Mouse (Mus musculus) MEL (cell line): Measurements from ENCODE around the gene Actl11. TPM values are rescaled to one million over a fixed set of nuclear protein-coding genes. Genes with fewer than 3 reads are reported as not detected.

Experiments used
- DNase-seq: peaks from one replicate; pipeline ENCODE4 v3.0.0; 2011; ENCODE audit warnings: low read depth, low spot score
- H3K27ac ChIP-seq: 2 replicates; pipeline ENCODE4 v1.5.1; 2012; ENCODE audit warnings: low read depth, mild to moderate bottlenecking, control low read depth, low read length, moderate library complexity; ENCODE audit not compliant: control insufficient read depth
- H3K27me3 ChIP-seq, 2 experiments: fragments of 150-350 bp in 1 of 2; sonication (generic) in 1 of 2; 2 replicates each; pipeline ENCODE4 v1.6.1; 2012; ENCODE audit warnings: low read length in 2 of 2, mild to moderate bottlenecking in 2 of 2, improper control_type of control experiment in 1 of 2, moderate library complexity in 1 of 2; ENCODE audit not compliant: insufficient read depth in 2 of 2, control insufficient read depth in 1 of 2
- H3K36me3 ChIP-seq, 2 experiments: 2 replicates each; pipeline ENCODE4 v1.6.1; 2012 to 2014; ENCODE audit warnings: low read length in 2 of 2, improper control_type of control experiment in 1 of 2, inconsistent platforms in 1 of 2, mild to moderate bottlenecking in 1 of 2; ENCODE audit not compliant: insufficient read depth in 2 of 2, control insufficient read depth in 1 of 2
- H3K4me1 ChIP-seq, 2 experiments: fragments of 150-350 bp in 1 of 2; sonication (generic) in 1 of 2; 2 replicates each; pipeline ENCODE4 v1.6.1; 2012; ENCODE audit warnings: low read length in 2 of 2, improper control_type of control experiment in 1 of 2, mild to moderate bottlenecking in 1 of 2; ENCODE audit not compliant: insufficient read depth in 2 of 2, control insufficient read depth in 1 of 2
- H3K4me3 ChIP-seq, 2 experiments: fragments of 150-350 bp in 1 of 2; sonication (generic) in 1 of 2; 2 replicates each; pipeline ENCODE4 v1.5.1; 2012; ENCODE audit warnings: low read depth in 2 of 2, low read length in 2 of 2, mild to moderate bottlenecking in 2 of 2, moderate library complexity in 2 of 2, control low read depth in 1 of 2, improper control_type of control experiment in 1 of 2; ENCODE audit not compliant: control insufficient read depth in 1 of 2, insufficient read depth in 1 of 2
- H3K79me2 ChIP-seq: 2 replicates; pipeline ENCODE4 v1.6.1; 2012; ENCODE audit warnings: mild to moderate bottlenecking, low read length, moderate library complexity; ENCODE audit not compliant: control insufficient read depth, poor library complexity, insufficient read depth
- H3K9ac ChIP-seq: 2 replicates; pipeline ENCODE4 v1.6.1; 2012; ENCODE audit warnings: low read depth, mild to moderate bottlenecking, control low read depth, low read length, moderate library complexity; ENCODE audit not compliant: control insufficient read depth, poor library complexity, severe bottlenecking
- H3K9me3 ChIP-seq: fragments of 150-350 bp; sonication (generic); replicated peaks from 2 replicates; pipeline ENCODE4 v1.6.1; 2012; ENCODE audit warnings: mild to moderate bottlenecking, low read length, improper control_type of control experiment, moderate library complexity; ENCODE audit not compliant: insufficient read depth
- CTCF ChIP-seq, 3 experiments: IDR thresholded peaks in 2 of 3; conservative IDR thresholded peaks in 1 of 3; 2 replicates each; pipeline ENCODE4 v1.5.1; 2011 to 2012; ENCODE audit warnings: low read length in 3 of 3, low read depth in 2 of 3, mild to moderate bottlenecking in 2 of 3, improper control_type of control experiment in 1 of 3, inconsistent platforms in 1 of 3, mixed read lengths in 1 of 3, moderate library complexity in 1 of 3; ENCODE audit not compliant: control insufficient read depth in 1 of 3, insufficient read depth in 1 of 3, poor library complexity in 1 of 3, severe bottlenecking in 1 of 3
- E2F4 ChIP-seq: IDR thresholded peaks from 2 replicates; pipeline ENCODE4 v1.6.1; 2011; ENCODE audit warnings: low read depth, low read length, improper control_type of control experiment, borderline replicate concordance
- GABPA ChIP-seq: IDR thresholded peaks from 2 replicates; pipeline ENCODE4 v1.6.1; 2012; ENCODE audit warnings: low read depth, mild to moderate bottlenecking, inconsistent platforms, low read length, improper control_type of control experiment, moderate library complexity
- GATA1 ChIP-seq: IDR thresholded peaks from 2 replicates; pipeline ENCODE4 v1.6.1; 2011; ENCODE audit warnings: low read depth, low read length, improper control_type of control experiment
- HCFC1 ChIP-seq: IDR thresholded peaks from 2 replicates; pipeline ENCODE4 v1.6.1; 2012; ENCODE audit warnings: low read depth, mild to moderate bottlenecking, inconsistent platforms, low read length, improper control_type of control experiment, moderate library complexity
- JUND ChIP-seq: IDR thresholded peaks from 2 replicates; pipeline ENCODE4 v1.6.1; 2011; ENCODE audit warnings: low read depth, mild to moderate bottlenecking, improper control_type of control experiment, low read length
- KAT2A ChIP-seq: conservative IDR thresholded peaks from 2 replicates; pipeline ENCODE4 v1.6.1; 2012; ENCODE audit warnings: low read depth, low read length, improper control_type of control experiment, inconsistent platforms
- MAX ChIP-seq: IDR thresholded peaks from 2 replicates; pipeline ENCODE4 v1.6.1; 2011; ENCODE audit warnings: low read length, improper control_type of control experiment
- MXI1 ChIP-seq: IDR thresholded peaks from 2 replicates; pipeline ENCODE4 v1.6.1; 2011; ENCODE audit warnings: mild to moderate bottlenecking, low read depth, low read length, improper control_type of control experiment
- MYB ChIP-seq: IDR thresholded peaks from 2 replicates; pipeline ENCODE4 v1.6.1; 2011; ENCODE audit warnings: mild to moderate bottlenecking, low read depth, low read length, improper control_type of control experiment
- MYC ChIP-seq: IDR thresholded peaks from 2 replicates; pipeline ENCODE4 v1.6.1; 2011; ENCODE audit warnings: low read depth, mild to moderate bottlenecking, low read length, improper control_type of control experiment, moderate library complexity
- NELFE ChIP-seq: IDR thresholded peaks from 2 replicates; pipeline ENCODE4 v1.6.1; 2011; ENCODE audit warnings: low read depth, low read length, improper control_type of control experiment
- POLR2A ChIP-seq, 2 experiments: IDR thresholded peaks; 2 replicates each; pipeline ENCODE4 v1.6.1; 2011 to 2012; ENCODE audit warnings: low read length in 2 of 2, mild to moderate bottlenecking in 2 of 2, control low read depth in 1 of 2, improper control_type of control experiment in 1 of 2, low read depth in 1 of 2, moderate library complexity in 1 of 2; ENCODE audit not compliant: control insufficient read depth in 1 of 2, insufficient read depth in 1 of 2, poor library complexity in 1 of 2
- POLR2AphosphoS2 ChIP-seq: IDR thresholded peaks from 2 replicates; pipeline ENCODE4 v1.6.1; 2011; ENCODE audit warnings: low read length, improper control_type of control experiment
- POLR2AphosphoS5 ChIP-seq: IDR thresholded peaks from 2 replicates; pipeline ENCODE4 v1.6.1; 2012; ENCODE audit warnings: low read depth, borderline replicate concordance, mild to moderate bottlenecking, inconsistent platforms, low read length, moderate library complexity, mixed read lengths
- SMC3 ChIP-seq: IDR thresholded peaks from 2 replicates; pipeline ENCODE4 v1.6.1; 2011; ENCODE audit warnings: low read depth, low read length, improper control_type of control experiment
- TAL1 ChIP-seq: IDR thresholded peaks from 2 replicates; pipeline ENCODE4 v1.6.1; 2012; ENCODE audit warnings: mild to moderate bottlenecking, inconsistent platforms, low read length, moderate library complexity, mixed read lengths
- TBP ChIP-seq: IDR thresholded peaks from 2 replicates; pipeline ENCODE4 v1.8.0; 2011; ENCODE audit warnings: low read depth, low read length, improper control_type of control experiment
- TCF12 ChIP-seq: IDR thresholded peaks from 2 replicates; pipeline ENCODE4 v1.6.1; 2014; ENCODE audit warnings: low read depth, mild to moderate bottlenecking, inconsistent platforms, low read length, improper control_type of control experiment, moderate library complexity
- USF2 ChIP-seq, 2 experiments: IDR thresholded peaks; 2 replicates each; pipeline ENCODE4 v1.6.1; 2011 to 2012; ENCODE audit warnings: improper control_type of control experiment in 2 of 2, low read length in 2 of 2, borderline replicate concordance in 1 of 2, inconsistent platforms in 1 of 2, low read depth in 1 of 2, mild to moderate bottlenecking in 1 of 2; ENCODE audit not compliant: insufficient read depth in 1 of 2
- ZC3H11A ChIP-seq: IDR thresholded peaks from 2 replicates; pipeline ENCODE4 v1.6.1; 2012; ENCODE audit warnings: low read depth, mild to moderate bottlenecking, inconsistent platforms, low read length, improper control_type of control experiment
- ZMIZ1 ChIP-seq: IDR thresholded peaks from 2 replicates; pipeline ENCODE4 v1.6.1; 2012; ENCODE audit warnings: low read depth, mild to moderate bottlenecking, inconsistent platforms, low read length, improper control_type of control experiment, moderate library complexity
- ZNF384 ChIP-seq: IDR thresholded peaks from 2 replicates; pipeline ENCODE4 v1.6.1; 2012; ENCODE audit warnings: low read depth, mild to moderate bottlenecking, inconsistent platforms, low read length, improper control_type of control experiment
- polyA plus RNA-seq, 2 experiments: library from polyadenylated mRNA; stranded (reverse) in 1 of 2; unstranded in 1 of 2; fragments of >175 nt in 1 of 2; fragments of >200 nt in 1 of 2; gene quantifications; 2 replicates each; pipeline versions ENCODE4 v1.2.1 to v1.2.4; 2012; ENCODE audit warnings: low replicate concordance in 2 of 2, low read depth in 1 of 2; ENCODE audit not compliant: insufficient read length in 2 of 2, insufficient read depth in 1 of 2, missing spikeins in 1 of 2
- total RNA-seq: library from RNA; depleted of rRNA; stranded (reverse); fragments of 300-350 nt; gene quantifications from 2 replicates; pipeline ENCODE4 v1.2.3, GENCODE M21; 2012

Actl11 gene
- total and polyA plus RNA-seq, 3 experiments = not detected

GRCm38 (mm10) chr9:107950460-107951355, 22.4 kb downstream of the Actl11 start (continued):
- TF ChIP-seq E2F4 (peak; percentile 94), ZC3H11A (no peak), MYB (no peak), MYC (peak; percentile 72; the same call in 1 of the 2 replicates), ZNF384 (no peak), MAX (peak; percentile 91), JUND (no peak), USF2 (IDR thresholded peaks at IDR 0.05; ENCODE audit: borderline replicate concordance in 1 of 2, insufficient read depth in 1 of 2, low read depth in 1 of 2, low read length in 2 of 2) (no peak), ZMIZ1 (peak; percentile 90), SMC3 (0 out of 2 replicates have a peak, but pooled peaks have one; percentile 4), POLR2AphosphoS2 (peak; percentile 91)

- TF ChIP-seq POLR2AphosphoS5 (no peak), MYC (no peak), TAL1 (no peak), HCFC1 (no peak), ZNF384 (no peak), TCF12 (no peak), GATA1 (no peak), SMC3 (no peak), NELFE (no peak), KAT2A (no peak), GABPA (no peak), ZMIZ1 (no peak), MXI1 (no peak), MYB (no peak), TBP (no peak), CTCF (IDR thresholded peaks at IDR 0.05 in 2 of 3, conservative IDR thresholded peaks at IDR 0.05 in 1 of 3; ENCODE audit: control insufficient read depth in 1 of 3, insufficient read depth in 1 of 3, low read depth in 2 of 3, low read length in 3 of 3, poor library complexity in 1 of 3, severe bottlenecking in 1 of 3) (no peak), JUND (no peak), POLR2A (IDR thresholded peaks at IDR 0.05; ENCODE audit: control insufficient read depth in 1 of 2, insufficient read depth in 1 of 2, low read depth in 1 of 2, low read length in 2 of 2, poor library complexity in 1 of 2) (no peak), POLR2AphosphoS2 (no peak)
- H3K4me3 ChIP-seq = no peak overlapping the region
- H3K27ac ChIP-seq = no peak overlapping the region
- peaks cover 12 to 18% of the 10 kb centered on the region in 2 experiments for H3K36me3 ChIP-seq
- H3K27me3 ChIP-seq = no peaks in the 10 kb centered on the region
- H3K79me2 ChIP-seq = peaks cover 32% of the 10 kb centered on the region
- no peaks in the 10 kb centered on the region for H3K9me3 ChIP-seq
- H3K9ac ChIP-seq = no peak overlapping the region
- peaks cover 0 to 6% of the 10 kb centered on the region in 2 experiments; a peak in 1 of 4 replicates for H3K4me1 ChIP-seq
- DNase-seq = no peak
Measured at GRCm38 (mm10) chr9:107955613-107956289, 27.5 kb downstream of the Actl11 start.
